Mouse (Mus musculus): ENCODE results near the gene Zfp467.

Gene Zfp467

DNA sequence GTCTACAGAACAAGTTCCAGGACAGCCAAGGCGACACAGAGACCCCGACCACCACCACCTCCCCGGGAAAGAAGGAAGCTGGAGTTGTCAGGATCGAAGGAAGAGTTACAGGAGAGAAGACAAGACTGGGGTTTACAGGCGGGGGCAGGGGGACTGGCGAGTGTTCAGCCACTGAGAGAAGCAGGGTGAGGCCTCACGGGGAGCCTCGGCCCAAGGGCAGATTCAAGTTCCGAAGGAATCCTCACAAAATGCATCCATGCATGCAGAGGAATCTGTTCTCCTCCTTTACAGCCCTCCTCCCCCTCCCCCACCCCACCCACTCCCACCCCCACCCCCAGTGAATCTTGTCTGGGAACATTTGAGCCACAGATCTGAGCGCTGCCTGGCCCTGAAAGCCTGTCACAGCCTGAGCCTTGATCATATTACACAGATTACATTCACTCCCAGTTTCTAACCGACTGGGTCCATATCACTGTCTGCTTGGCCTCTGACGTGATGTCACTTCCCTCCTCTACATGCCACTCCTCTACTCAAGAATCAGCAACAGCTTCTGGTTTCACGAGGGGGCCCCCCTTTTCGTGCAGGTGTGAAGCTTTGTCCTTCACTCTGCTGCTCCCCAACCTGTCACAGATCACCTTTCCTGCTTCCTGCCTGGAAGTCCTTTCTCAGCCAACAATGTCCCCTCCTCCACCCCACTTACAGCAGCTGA lies 5.2 kb downstream of the Zfp467 start:
- DNase-seq (ENCODE audit: low spot score in 2 of 2): no peak

DNA sequence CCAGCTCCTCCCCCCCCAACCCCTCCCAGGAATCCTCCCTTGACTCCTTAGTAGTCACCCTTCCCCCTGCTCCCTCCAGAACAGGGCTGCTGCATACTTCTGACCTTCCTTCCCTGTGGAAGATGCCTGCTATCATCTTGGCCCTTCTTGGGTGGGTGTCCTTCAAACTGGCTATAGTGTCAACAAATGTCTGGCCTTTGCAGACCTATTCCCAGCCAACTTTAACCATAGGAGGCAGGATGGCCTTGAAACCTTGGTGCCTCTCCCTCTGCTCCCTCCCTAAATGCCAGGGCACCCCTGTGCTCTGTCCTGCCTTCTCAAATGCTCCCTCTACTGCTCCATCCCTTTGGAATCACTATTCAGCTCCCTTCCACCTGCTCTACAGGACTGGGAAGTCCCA lies 6.0 kb downstream of the Zfp467 start:
- no peak for DNase-seq (ENCODE audit: low spot score in 2 of 2)

DNA sequence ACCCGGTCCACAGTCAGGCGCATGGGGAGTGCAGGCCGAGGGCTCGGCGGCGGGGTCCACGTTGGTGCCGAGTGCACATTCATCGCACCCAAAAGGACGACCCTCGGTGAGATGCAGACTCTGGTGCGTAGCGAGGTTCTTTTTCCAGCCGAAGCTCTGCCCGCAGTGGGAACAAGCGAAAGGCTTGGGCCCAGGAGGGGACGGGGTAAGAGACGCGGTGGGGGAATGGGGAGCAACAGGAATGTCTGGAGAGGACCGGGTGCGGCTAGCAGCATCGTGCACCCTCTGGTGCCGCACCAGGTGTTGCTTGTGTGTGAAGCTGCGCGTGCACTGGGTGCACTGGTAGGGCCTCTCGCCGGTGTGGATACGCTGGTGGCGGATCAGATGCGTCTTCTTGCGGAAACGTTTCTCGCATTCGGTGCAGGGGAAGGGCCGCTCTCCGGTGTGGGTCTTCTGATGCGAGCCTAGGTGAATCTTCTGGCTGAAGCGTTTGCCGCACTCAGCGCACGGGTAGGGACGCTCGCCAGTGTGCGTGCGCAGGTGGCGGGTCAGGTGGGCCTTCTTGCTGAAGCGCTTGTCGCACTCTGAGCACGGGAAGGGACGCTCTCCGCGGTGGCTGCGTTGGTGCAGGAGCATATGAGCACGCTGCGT lies 7.0 kb downstream of the Zfp467 start:
- no peak for DNase-seq (ENCODE audit: low spot score in 2 of 2)

DNA sequence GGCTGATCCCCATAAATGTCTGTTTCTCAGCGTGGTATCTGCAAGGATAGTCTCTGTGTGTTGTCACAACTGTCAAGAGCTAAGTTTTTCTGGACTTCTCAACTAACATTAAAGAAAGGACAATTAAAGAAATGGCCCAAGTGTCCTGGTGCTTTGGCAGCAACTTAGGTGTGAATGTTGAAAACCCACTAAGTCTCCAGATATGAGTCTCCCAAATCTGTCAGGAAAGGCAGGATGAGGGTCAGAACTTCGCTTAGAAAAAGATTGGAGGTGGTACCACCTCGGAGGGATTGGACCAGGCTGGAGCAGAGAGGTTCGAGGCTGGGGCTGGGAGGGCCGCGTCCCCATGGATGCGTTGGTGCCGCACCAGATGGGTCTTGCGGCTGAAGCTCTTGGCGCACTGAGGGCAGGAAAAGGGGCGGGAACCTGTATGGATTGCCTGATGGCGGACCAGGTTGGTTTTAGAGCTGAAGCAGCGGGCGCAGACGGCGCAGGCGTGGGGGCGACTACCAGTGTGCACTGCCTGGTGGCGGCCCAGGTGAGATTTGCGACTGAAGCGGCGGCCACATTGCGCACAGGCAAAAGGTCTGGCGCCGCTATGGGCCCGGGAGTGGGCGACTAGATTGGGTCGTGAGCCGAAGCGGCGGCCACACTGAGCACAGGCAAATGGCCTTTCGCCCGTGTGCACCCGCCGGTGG lies 7.8 kb downstream of the Zfp467 start:
- DNase-seq (ENCODE audit: low spot score in 2 of 2): no peak

DNA sequence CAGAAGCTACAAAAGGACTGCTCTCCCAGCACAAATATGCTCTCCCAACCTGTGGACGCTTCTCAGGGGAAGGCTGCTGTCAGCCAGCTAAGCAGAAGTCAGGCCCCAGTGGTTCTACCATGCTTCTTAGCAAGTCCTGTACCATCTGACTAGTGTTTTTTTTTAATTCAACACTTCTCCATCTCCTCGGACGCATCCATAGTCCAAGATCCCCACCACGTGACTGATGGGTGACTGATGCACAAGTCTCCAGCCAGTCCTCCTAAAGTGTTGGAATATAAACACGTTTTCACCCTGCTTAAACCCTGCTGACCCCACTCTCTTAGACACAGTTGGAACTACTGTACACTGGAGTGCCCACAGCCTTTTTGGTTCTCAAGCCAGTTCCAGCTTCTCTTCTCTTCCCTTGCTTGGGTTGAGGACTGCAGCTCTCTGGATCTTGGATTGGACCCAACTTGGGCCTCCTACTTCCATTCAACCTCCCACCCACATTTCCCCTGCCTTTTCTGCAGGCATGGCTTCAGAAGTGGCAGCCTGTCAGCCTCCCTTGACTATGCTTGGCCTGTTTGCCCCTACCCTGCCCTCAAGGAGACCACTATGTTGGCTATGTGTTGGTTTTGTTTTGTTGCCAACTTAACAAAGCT lies 9.8 kb downstream of the Zfp467 start:
- no peak for DNase-seq (ENCODE audit: low spot score in 2 of 2)

DNA sequence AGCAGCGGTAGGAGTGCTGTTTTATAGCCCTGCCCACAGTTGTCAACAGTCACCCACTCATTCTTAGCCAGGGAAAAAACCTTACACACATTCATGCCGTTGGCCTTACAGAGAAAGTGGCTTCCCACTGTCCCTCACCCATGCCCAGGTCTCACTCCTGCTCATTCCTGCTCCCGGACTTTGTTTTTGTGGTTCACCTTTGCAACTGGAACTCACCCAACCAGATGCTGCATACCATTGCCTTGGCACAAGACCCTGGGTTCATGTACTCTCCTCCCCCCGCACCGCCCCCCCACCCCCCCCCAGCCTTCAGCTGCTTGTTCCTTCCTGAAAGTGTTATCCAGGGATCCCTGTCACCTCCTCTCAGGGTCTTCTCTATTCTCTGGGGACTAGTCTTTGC lies 10.5 kb downstream of the Zfp467 start:
- DNase-seq (ENCODE audit: low spot score in 2 of 2): no peak

DNA sequence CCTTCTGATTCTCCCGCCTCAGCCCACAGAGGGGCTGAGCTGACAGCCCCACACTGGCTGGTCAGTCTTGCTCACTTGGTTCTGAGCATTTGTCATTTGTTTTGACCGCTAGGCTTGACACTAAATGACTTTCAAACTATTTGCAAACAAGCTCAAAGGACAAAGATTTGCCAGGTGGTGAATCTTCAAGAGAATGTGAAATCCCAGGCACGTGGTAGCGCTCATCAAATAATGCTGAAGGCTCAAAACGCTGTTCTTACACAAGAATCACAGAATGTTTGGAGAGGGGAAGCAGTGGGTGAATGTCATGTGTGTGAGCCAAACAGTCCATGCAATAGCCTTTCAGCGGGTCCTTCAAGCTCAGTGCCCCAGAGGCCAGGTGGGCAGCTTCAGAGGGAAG lies 11.0 kb downstream of the Zfp467 start:
- DNase-seq (ENCODE audit: low spot score in 2 of 2): no peak

DNA sequence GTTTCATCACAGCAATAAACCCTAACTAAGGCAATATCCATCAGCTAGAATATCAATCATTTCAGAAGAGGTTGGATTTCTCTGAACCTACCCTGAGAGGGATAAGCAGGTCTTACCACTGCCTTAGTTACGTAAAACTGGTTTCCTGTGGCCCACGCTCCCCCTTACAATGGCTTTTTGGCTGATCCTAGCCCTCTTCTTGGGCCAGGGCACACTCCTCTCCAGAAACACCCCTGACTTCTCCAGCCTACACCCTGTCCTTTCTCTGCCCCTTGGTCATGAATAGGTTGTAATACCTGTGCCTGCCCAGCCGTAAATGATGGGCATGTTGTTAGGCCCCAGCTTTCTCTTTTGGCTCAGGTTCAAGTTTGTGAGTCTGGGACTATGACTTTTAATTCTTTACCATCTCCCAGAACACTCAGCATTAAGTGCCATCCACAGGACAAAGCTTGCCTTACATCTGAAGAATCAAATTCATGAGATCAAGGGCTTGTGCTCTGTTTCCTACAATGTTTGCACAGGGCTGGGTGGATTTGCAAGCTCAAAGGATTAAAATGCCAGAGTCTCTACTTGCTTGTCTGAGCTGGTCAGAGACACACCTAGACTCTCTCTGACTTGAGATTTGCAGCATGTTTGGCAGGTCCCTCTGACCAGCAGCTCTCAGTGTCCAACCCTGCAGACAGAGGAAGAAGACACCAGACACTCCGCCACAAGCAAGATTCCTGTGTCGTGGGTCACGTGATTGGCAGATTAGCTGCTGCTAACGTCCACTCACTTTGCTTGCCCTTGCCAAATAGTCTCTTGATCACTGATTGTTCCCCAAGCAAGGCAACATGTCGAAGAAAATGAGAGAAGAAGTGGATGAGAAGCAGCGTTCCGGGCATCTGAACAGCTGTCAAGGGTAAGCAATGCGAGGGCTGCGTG lies 12.5 kb downstream of the Zfp467 start:
- no peak for DNase-seq (ENCODE audit: low spot score in 2 of 2)

DNA sequence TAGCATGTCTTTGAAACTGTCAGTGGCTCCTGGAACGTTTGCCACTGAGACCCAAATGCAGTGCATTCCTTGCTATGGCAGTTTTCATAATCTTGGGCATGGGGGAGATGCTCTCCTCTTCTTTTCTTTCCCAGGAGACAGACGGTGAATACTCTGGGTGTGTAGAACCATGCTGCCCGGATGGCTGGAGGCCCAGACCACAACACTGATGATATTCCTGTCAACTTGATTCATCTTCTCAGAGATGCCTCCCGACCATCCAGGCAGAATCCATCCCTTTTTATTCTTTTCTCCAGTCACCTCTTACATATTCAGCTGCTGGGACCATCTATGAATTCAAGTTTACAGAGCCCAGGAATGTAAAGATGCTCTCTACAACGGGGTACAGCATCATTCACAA lies 14.9 kb downstream of the Zfp467 start:
- no peak for DNase-seq (ENCODE audit: low spot score in 2 of 2)

DNA sequence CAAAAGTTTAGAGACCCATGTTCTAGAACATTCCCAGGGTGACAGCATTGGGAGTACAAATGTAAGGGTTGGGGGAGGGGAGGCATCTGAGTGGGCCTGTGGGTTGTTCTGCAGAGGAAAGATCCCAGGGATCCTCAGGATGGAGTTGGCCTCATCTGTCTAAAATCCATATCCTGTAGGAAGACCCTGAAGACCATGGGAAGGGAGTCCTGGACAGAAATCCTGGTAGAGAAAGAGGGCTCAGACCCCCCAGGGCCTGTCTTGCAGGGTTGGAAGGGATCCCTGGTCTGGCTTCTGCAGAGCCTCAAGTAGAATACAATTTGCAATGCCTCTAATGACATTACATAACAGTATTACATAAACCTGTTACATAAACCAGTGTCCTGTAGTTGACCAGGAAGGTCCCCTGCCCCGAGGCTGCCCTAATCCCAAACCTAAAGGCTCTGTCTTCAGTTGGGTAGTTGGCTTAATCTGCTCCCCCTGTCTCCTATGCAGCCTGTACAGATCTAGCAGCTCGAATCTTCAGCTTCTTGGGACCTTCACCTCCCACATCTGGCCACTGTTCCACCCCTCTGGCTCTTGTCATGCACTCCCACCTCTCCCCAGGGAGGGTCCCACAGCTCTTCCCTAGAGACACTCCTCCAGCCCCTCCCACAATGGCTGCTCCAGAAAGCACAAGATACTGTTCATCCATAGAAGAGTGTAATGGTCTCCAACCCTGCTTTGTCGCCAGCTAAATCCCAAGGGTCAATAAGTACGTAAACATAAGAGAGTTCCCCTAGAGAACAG lies 16.7 kb downstream of the Zfp467 start:
- no peak for DNase-seq (ENCODE audit: low spot score in 2 of 2)

DNA sequence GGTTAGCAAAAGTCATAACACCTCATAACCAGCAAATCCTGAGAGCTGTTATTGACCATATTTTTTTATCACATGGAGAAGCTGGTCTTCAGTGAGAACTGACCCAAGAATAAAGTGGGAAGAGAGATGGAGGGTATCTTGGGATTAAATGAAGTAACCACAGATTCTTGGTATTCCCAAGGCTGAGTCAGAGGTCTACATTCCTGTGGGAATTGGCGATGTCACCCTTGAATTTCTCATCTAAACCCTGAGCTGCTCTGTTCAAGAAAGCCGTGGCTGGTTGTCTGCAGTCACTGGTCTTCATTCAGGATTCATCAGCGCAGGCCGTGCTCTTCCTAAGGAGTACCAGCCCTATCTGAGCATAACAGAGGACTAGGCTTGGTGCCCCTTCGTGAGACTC lies 18.7 kb downstream of the Zfp467 start:
- no peak for DNase-seq (ENCODE audit: low spot score in 2 of 2)

DNA sequence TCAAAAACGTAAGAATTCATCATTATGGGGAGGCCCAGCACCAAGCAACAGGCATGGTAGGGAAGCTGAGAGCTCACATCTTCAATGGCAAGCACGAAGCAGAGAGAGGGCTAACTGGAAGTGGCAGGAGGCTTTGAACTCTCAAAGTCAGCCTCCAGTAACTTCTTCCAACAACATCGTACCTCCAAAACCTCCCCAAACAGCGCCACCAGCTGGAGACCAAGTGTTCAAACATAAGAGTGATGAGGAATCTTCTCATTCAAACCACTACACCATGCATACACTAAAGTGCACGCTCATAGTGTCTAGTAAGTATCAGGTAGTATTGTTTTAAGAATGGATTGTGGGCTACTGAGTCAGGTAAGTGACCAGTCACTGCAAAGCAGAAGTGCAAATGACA lies 21.6 kb downstream of the Zfp467 start:
- DNase-seq (ENCODE audit: low spot score in 2 of 2): no peak

DNA sequence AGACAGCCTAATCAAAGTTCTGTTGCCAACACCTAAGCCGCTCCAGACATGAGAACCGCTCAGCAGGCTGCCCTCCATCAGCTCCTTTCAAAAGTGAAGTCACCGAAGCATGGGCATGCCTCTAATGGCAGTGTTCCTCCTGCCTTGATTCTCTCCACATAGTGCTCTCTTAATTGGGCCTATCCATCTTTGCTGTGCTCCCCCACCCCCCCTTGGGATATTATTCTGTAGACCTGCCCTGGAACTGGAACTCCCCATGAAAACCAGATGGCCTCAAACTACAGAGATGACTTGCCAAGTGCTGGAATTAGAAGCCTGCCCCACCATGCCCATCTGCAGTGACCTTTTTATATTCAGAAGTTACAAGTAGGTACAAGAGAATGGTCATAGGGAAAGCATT lies 22.3 kb downstream of the Zfp467 start:
- no peak for DNase-seq (ENCODE audit: low spot score in 2 of 2)

DNA sequence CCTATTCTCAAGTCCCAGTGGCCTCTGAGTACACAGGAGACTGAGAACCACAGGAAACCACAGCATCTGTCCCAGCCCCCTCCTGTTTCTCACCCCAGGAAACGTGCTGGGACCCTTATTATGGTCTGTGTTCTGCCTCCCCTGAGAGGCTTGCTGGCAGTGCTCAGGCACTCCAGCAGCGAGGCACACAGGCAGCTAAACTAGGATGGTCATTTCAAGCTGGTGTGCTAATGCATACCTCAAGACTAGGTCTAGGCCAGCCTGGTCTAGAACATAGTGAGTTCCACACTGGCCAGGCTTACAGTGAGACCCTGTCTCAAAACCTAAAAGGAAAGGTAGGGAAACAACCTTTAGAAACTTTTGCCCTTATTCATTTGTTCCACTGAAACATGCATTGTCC lies 25.0 kb downstream of the Zfp467 start:
- no peak for DNase-seq (ENCODE audit: low spot score in 2 of 2)

DNA sequence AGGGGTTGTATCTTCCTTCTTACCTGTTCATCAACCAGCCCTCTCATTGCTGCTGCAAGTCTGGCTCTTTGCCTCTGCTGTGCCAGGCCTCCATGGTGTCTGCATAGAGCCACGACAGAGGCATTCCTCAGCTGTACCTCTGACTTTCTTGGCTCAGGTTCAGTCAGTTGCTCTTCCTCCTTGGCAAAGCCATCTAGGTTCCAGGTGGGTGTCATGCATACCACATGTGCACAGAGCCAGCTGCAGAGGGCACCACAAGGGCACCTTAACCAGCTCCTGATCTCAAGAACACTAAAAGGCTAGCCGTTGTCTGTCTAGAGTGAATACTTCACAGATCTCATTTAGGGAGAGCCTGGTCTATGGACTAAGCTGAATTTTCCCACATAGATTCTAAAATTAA lies 29.1 kb downstream of the Zfp467 start:
- DNase-seq (ENCODE audit: low spot score in 2 of 2): no peak

DNA sequence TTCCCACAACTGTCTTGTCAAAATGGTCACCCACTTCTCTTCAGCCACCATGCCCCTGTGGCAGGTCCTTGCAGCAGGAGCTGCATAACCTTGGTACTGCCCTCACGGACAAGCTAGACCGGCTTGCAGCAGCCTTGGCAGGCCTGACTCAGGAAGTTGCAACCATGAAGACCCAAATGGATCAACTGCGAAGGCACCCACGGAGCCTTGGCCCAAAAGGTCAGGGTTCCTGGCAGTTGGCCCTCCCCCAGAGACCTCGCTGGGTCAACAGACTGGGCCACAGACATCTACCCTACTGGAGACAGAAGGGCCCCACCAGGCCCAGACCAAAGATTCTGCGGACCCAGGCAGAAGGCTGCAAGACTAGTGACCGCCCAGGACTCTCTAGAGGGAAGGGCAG lies 30.0 kb downstream of the Zfp467 start:
- no peak for DNase-seq (ENCODE audit: low spot score in 2 of 2)

DNA sequence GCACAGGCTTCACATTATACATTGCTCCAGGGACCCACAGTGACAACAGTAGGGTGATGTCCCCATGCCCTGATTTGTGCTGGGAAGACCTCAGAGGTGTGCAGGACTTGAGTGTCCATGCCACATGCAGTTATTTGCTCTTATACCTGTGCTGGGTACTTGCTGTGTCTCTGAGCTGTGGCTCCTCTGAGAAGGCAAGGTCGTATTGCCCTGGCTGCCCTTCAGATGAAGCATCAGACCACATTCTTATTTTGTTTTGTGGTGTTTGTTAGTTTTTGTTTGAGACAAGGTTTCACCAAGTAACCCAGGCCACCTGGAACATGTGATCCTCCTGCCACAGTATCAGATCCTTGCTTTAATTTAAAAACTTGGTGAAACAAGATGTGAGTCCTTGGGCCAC lies 30.7 kb downstream of the Zfp467 start:
- no peak for DNase-seq (ENCODE audit: low spot score in 2 of 2)

DNA sequence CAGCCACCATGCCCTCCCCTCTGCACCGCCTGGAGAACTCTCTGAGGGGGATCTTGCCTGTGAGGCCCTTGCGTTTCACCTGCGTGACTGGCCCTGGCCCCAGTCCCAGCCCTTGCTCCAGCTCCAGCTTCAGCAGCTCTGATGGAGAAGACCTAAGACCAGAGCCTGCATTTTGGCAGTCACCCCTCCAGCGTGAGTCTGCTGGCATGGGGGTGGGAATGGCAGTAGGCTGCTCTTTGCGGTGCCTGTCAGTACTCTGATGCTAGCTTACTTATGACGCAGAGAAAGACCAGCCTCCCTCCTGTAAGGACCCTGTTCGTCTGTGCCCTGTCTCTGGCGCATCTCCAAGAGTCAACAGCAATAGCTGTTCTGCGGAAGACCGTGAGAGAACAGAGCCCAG lies 32.5 kb downstream of the Zfp467 start:
- DNase-seq (ENCODE audit: low spot score in 2 of 2): no peak

DNA sequence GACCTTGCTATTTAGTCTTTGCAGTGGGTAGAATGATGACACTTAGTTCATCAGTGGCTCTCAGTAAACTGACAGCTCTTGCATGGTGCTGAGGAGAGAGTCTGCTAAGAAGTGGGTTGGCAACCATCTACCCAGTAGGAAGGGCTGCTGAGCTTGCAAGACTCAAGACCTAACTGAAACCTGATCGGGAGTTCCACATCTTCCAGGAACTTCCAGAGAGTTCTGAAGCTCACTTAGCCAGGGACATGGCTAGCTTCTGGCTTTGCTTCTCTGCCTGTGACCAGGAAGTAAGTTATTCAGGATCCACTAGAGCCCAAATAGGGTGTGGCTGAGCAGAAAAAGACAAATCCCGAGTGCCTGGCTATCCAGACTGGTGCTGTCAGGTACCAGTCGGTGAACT lies 33.0 kb downstream of the Zfp467 start:
- no peak for DNase-seq (ENCODE audit: low spot score in 2 of 2)

DNA sequence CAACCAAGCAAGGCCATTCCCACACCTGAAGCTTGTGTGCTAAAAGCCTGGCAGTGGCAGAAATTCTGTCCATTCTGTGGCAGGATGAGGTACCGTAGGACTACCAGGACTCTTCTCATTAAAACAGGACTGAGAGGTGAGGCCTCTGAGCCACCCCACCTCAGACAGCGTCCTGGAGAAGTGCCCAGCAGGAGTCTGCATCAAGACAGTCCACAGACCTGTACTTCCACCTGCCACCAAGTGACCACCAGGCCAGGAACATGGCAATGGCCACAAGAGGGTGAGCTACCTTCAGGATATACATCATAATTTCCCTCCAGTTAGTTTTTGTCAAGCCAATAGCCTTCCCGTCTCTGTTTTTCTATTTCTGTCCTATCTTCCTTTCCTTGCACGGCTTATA lies 33.5 kb downstream of the Zfp467 start:
- no peak for DNase-seq (ENCODE audit: low spot score in 2 of 2)

Data from right cerebral cortex, postnatal 36 days (tissue).